Mouse (Mus musculus): ENCODE results near the gene Fbxw9. TPM values are rescaled to one million over a fixed set of nuclear protein-coding genes. Genes with fewer than 3 reads are reported as not detected.
A peak's percentile ranks its signal among the peaks of the same experiment; 100 is the strongest.

Gene Fbxw9
- polyA plus RNA-seq, 1 experiment from 2014 or later = 21.0 TPM

DNA sequence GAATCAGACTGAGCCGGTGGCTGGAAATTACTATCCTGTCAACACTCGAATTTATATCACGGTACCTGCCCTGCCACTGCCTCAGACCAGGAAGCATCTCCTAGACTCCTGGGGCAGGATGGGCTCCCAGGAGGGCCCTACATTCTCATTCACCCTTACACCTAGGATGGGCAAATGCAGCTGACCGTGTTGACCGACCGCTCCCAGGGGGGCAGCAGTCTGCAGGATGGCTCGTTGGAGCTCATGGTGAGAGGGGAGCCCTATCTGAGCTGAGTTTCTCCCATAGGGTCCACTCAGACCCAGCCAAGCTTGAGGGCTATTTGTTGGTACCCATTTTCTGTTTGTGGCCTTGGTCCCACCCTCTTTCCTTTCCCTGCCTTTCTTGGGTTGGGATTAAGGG, 35.7 kb downstream of the Fbxw9 start:
- WGBS = 92% methylated on average over 7 of the region's 7 CpGs
- Histone ChIP-seq H3K36me3 (ENCODE audit: control insufficient read depth, insufficient read depth, low read length) (peaks cover 15% of the 10 kb centered on the region), H3K4me1 (ENCODE audit: control insufficient read depth, insufficient read depth, low read length) (no peaks in the 10 kb centered on the region), H3K27me3 (ENCODE audit: control insufficient read depth, insufficient read depth, low read length) (no peaks in the 10 kb centered on the region), H3K4me3 (ENCODE audit: low read depth, low read length) (no peak overlapping the region), H3K27ac (replicated peaks; ENCODE audit: low read depth, low read length) (no peak overlapping the region), H3K4me2 (ENCODE audit: low read depth, severe bottlenecking) (no peak overlapping the region), H3K9me3 (ENCODE audit: control insufficient read depth, low read length) (no peaks in the 10 kb centered on the region), H3K9ac (ENCODE audit: low read length) (no peak overlapping the region)
- ATAC-seq (ENCODE audit: insufficient number of reproducible peaks, low FRiP score, low TSS enrichment, low read depth) (no peak), DNase-seq (ENCODE audit: low spot score) (no peak)

DNA sequence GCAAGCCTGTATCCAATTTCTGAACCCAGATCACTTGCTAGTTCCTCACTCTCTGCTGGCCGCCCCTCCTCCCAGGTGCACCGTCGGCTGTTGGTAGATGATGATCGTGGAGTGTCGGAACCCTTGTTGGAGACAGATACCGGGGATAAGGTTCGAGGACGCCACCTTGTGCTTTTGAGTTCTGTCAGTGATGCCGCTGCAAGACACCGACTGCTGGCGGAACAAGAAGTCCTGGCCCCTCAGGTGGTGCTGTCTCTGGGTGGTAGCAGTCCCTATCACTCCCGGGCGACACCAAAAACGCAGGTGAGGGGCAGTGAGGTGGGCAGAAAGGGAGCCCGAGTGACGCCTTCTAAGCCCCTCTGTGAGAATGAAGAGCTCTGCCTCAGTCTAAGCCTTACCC, 36.3 kb downstream of the Fbxw9 start:
- Histone ChIP-seq H3K4me1 (ENCODE audit: control insufficient read depth, insufficient read depth, low read length) (no peaks in the 10 kb centered on the region), H3K4me2 (ENCODE audit: low read depth, severe bottlenecking) (no peak overlapping the region), H3K9ac (ENCODE audit: low read length) (no peak overlapping the region), H3K9me3 (ENCODE audit: control insufficient read depth, low read length) (no peaks in the 10 kb centered on the region), H3K36me3 (ENCODE audit: control insufficient read depth, insufficient read depth, low read length) (peaks cover 14% of the 10 kb centered on the region), H3K4me3 (ENCODE audit: low read depth, low read length) (no peak overlapping the region), H3K27me3 (ENCODE audit: control insufficient read depth, insufficient read depth, low read length) (no peaks in the 10 kb centered on the region), H3K27ac (replicated peaks; ENCODE audit: low read depth, low read length) (no peak overlapping the region)
- 90% methylated on average over 16 of the region's 16 CpGs for WGBS
- no peak for ATAC-seq (ENCODE audit: insufficient number of reproducible peaks, low FRiP score, low TSS enrichment, low read depth)
- no peak for DNase-seq (ENCODE audit: low spot score)

DNA sequence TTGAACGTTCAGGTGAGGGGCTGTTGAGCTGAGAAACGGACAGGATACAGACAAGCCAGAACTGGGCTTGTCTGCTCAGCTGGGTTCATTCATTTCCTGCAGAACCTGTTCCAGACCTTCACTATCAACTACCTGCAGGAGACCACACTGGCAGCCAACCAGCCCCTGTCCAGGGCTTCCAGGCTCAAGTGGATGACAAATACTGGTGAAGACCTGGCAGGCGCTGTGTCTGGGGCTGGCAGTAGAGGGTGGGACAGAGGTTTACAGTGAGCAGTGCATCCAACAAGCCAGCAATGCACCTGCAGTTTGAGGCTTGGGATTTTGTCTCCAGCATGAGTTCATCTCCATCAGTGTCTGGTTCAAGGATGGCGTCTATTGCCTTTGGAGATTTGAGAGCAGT, 37.0 kb downstream of the Fbxw9 start:
- ATAC-seq (ENCODE audit: insufficient number of reproducible peaks, low FRiP score, low TSS enrichment, low read depth) (no peak), DNase-seq (ENCODE audit: low spot score) (no peak)
- Histone ChIP-seq H3K4me3 (ENCODE audit: low read depth, low read length) (no peak overlapping the region), H3K36me3 (ENCODE audit: control insufficient read depth, insufficient read depth, low read length) (peaks cover 12% of the 10 kb centered on the region), H3K9ac (ENCODE audit: low read length) (no peak overlapping the region), H3K9me3 (ENCODE audit: control insufficient read depth, low read length) (no peaks in the 10 kb centered on the region), H3K4me2 (ENCODE audit: low read depth, severe bottlenecking) (no peak overlapping the region), H3K27ac (replicated peaks; ENCODE audit: low read depth, low read length) (no peak overlapping the region), H3K4me1 (ENCODE audit: control insufficient read depth, insufficient read depth, low read length) (no peaks in the 10 kb centered on the region), H3K27me3 (ENCODE audit: control insufficient read depth, insufficient read depth, low read length) (no peaks in the 10 kb centered on the region)
- WGBS = 93% methylated on average over 4 of the region's 4 CpGs

DNA sequence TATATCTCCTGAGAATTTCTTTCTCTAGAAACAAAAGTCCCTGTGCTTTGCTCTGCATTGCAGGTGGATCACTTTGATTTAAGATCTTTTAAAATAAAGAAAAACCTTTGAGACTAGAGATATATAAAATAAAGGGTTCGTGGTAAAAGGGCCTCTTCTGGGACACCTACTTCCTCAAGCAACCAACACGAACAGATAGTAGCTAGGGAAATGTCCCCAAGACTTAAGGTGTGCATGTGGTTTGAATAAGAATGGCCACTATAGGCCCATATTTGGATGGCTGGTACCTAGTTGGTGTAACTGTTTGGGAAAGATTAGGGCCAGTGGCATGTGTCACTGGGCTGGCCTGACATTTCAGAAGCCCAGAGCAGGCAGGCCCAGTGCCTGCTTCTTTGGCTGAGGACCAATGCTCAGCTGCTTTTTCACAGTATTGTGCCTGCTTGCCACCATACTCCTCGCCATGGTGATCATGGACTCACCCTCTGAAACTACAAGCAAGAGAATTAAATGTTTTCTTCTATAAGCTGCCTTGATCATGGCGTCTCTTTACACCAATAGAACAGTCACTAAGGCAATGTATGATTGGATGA, 40.3 kb downstream of the Fbxw9 start:
- no peaks in the 10 kb centered on the region for H3K27me3 ChIP-seq (ENCODE audit: control insufficient read depth, insufficient read depth, low read length)
- H3K9ac ChIP-seq (ENCODE audit: low read length) = no peak overlapping the region
- H3K27ac ChIP-seq (replicated peaks; ENCODE audit: low read depth, low read length) = no peak overlapping the region
- H3K36me3 ChIP-seq (ENCODE audit: control insufficient read depth, insufficient read depth, low read length) = peaks cover 10% of the 10 kb centered on the region
- WGBS = 87% methylated on average over 4 of the region's 4 CpGs
- no peak overlapping the region for H3K4me2 ChIP-seq (ENCODE audit: low read depth, severe bottlenecking)
- no peak for ATAC-seq (ENCODE audit: insufficient number of reproducible peaks, low FRiP score, low TSS enrichment, low read depth)
- no peaks in the 10 kb centered on the region for H3K4me1 ChIP-seq (ENCODE audit: control insufficient read depth, insufficient read depth, low read length)
- H3K4me3 ChIP-seq (ENCODE audit: low read depth, low read length) = no peak overlapping the region
- H3K9me3 ChIP-seq (ENCODE audit: control insufficient read depth, low read length) = no peaks in the 10 kb centered on the region
- DNase-seq (ENCODE audit: low spot score) = no peak

DNA sequence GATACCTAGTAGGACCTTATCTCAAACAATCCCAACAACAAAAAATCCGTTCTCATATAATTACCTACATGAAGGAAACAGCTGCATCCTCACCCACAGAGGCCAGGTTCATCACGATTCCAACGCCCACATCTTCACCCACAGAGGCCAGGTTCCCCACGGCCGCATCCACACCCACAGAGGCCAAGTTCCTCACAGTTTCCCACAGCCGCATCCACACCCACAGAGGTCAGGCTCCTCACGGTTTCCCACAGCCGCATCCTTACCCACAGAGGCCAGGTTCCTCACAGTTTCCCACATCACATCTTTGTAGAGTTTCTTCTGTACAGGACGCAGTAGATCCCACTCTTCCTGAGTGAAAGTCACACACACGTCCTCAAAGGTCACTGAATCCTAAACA, 53.4 kb downstream of the Fbxw9 start:
- ATAC-seq (ENCODE audit: insufficient number of reproducible peaks, low FRiP score, low TSS enrichment, low read depth) (no peak), DNase-seq (ENCODE audit: low spot score) (no peak)
- Histone ChIP-seq H3K4me2 (ENCODE audit: low read depth, severe bottlenecking) (no peak overlapping the region), H3K4me3 (ENCODE audit: low read depth, low read length) (no peak overlapping the region), H3K9me3 (ENCODE audit: control insufficient read depth, low read length) (no peaks in the 10 kb centered on the region), H3K27me3 (ENCODE audit: control insufficient read depth, insufficient read depth, low read length) (no peaks in the 10 kb centered on the region), H3K27ac (replicated peaks; ENCODE audit: low read depth, low read length) (no peak overlapping the region), H3K9ac (ENCODE audit: low read length) (no peak overlapping the region), H3K36me3 (ENCODE audit: control insufficient read depth, insufficient read depth, low read length) (peaks cover 4% of the 10 kb centered on the region), H3K4me1 (ENCODE audit: control insufficient read depth, insufficient read depth, low read length) (no peaks in the 10 kb centered on the region)
- 94% methylated on average over 10 of the region's 10 CpGs for WGBS

DNA sequence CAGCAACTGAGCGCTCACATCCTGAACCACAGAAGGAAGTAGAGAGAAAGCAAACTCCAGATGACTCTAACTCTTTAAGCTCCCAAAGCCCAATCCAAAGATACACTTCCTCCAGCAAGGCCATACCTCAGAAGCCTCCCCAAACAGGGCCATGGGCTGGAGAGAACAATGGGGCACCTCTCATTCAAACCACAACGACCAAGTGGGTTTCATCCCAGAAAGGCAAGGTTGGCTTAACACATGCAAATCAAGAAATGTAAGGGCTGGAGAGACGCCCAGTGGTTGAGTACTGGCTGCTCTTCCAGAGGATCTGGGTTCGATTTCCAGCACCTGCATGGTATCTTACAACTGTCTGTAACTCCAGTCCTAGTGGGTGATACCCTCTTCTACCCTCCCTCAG, 55.6 kb downstream of the Fbxw9 start:
- no peak for ATAC-seq (ENCODE audit: insufficient number of reproducible peaks, low FRiP score, low TSS enrichment, low read depth)
- no peak for DNase-seq (ENCODE audit: low spot score)
- H3K36me3 ChIP-seq (ENCODE audit: control insufficient read depth, insufficient read depth, low read length) = peaks cover 2% of the 10 kb centered on the region
- no peak overlapping the region for H3K27ac ChIP-seq (replicated peaks; ENCODE audit: low read depth, low read length)
- H3K4me2 ChIP-seq (ENCODE audit: low read depth, severe bottlenecking) = no peak overlapping the region
- H3K4me1 ChIP-seq (ENCODE audit: control insufficient read depth, insufficient read depth, low read length) = no peaks in the 10 kb centered on the region
- no peak overlapping the region for H3K9ac ChIP-seq (ENCODE audit: low read length)
- H3K4me3 ChIP-seq (ENCODE audit: low read depth, low read length) = no peak overlapping the region
- WGBS = 81% methylated on average over 4 of the region's 4 CpGs
- H3K27me3 ChIP-seq (ENCODE audit: control insufficient read depth, insufficient read depth, low read length) = no peaks in the 10 kb centered on the region
- no peaks in the 10 kb centered on the region for H3K9me3 ChIP-seq (ENCODE audit: control insufficient read depth, low read length)

Small RNAs within 50 kb of the gene (microRNA-seq; reads per million reads assigned to microRNA genes)
- gene Gm23388 (4.9 reads per million, percentile 10 among the genes with 10 or more reads in this experiment), gene Mir7070 (1.2 reads per million)

Other genes starting within 250 kb of the Fbxw9 start
- gene Dand5, start 237.2 kb upstream of the Fbxw9 start, polyA plus RNA-seq (2014; fragmentation: Nextera tagmentation; extraction: Ambion mirVana) = 3.6 and 3.9 TPM in 2 replicates
- gene Gadd45gip1, start 228.5 kb upstream of the Fbxw9 start, polyA plus RNA-seq (2014; fragmentation: Nextera tagmentation; extraction: Ambion mirVana) = 45.0 and 46.7 TPM in 2 replicates
- gene Rad23a, start 219.4 kb upstream of the Fbxw9 start, polyA plus RNA-seq (2014; fragmentation: Nextera tagmentation; extraction: Ambion mirVana) = 93.1 and 93.4 TPM in 2 replicates
- 854 and 918 TPM in 2 replicates for gene Calr, start 213.1 kb upstream of the Fbxw9 start, polyA plus RNA-seq (2014; fragmentation: Nextera tagmentation; extraction: Ambion mirVana)
- 99.9 and 105 TPM in 2 replicates for gene Farsa, start 203.1 kb upstream of the Fbxw9 start, polyA plus RNA-seq (2014; fragmentation: Nextera tagmentation; extraction: Ambion mirVana)
- gene Syce2, start 187.9 kb upstream of the Fbxw9 start, polyA plus RNA-seq (2014; fragmentation: Nextera tagmentation; extraction: Ambion mirVana) = 86.5 and 89.0 TPM in 2 replicates
- gene Gcdh, start 166.1 kb upstream of the Fbxw9 start, polyA plus RNA-seq (2014; fragmentation: Nextera tagmentation; extraction: Ambion mirVana) = 42.1 and 43.3 TPM in 2 replicates
- 9.1 and 11.0 TPM in 2 replicates for gene Klf1, start 158.1 kb upstream of the Fbxw9 start, polyA plus RNA-seq (2014; fragmentation: Nextera tagmentation; extraction: Ambion mirVana)
- gene Dnase2a, start 151.5 kb upstream of the Fbxw9 start, polyA plus RNA-seq (2014; fragmentation: Nextera tagmentation; extraction: Ambion mirVana) = 8.2 and 8.6 TPM in 2 replicates
- 0.17 and 0.71 TPM in 2 replicates for gene Mast1, start 122.7 kb upstream of the Fbxw9 start, polyA plus RNA-seq (2014; fragmentation: Nextera tagmentation; extraction: Ambion mirVana)
- gene Rtbdn, start 113.1 kb upstream of the Fbxw9 start, polyA plus RNA-seq (2014; fragmentation: Nextera tagmentation; extraction: Ambion mirVana) = 0.16 TPM in 1 of 2 replicates, not detected in the other
- not detected in 2 replicates for gene Gm49661, start 90.6 kb upstream of the Fbxw9 start, polyA plus RNA-seq (2014; fragmentation: Nextera tagmentation; extraction: Ambion mirVana)
- gene Prdx2, start 90.5 kb upstream of the Fbxw9 start, polyA plus RNA-seq (2014; fragmentation: Nextera tagmentation; extraction: Ambion mirVana) = 1,235 and 1,326 TPM in 2 replicates
- 127 and 133 TPM in 2 replicates for gene Rnaseh2a, start 90.3 kb upstream of the Fbxw9 start, polyA plus RNA-seq (2014; fragmentation: Nextera tagmentation; extraction: Ambion mirVana)
- gene Junb, start 81.3 kb upstream of the Fbxw9 start, polyA plus RNA-seq (2014; fragmentation: Nextera tagmentation; extraction: Ambion mirVana) = 7.2 and 7.7 TPM in 2 replicates
- gene Hook2, start 69.5 kb upstream of the Fbxw9 start, polyA plus RNA-seq (2014; fragmentation: Nextera tagmentation; extraction: Ambion mirVana) = 14.5 and 15.2 TPM in 2 replicates
- gene Best2, start 45.5 kb upstream of the Fbxw9 start, polyA plus RNA-seq (2014; fragmentation: Nextera tagmentation; extraction: Ambion mirVana) = not detected in 2 replicates
- gene Asna1, start 34.8 kb upstream of the Fbxw9 start, polyA plus RNA-seq (2014; fragmentation: Nextera tagmentation; extraction: Ambion mirVana) = 119 and 131 TPM in 2 replicates
- gene Trir, start 33.2 kb upstream of the Fbxw9 start, polyA plus RNA-seq (2014; fragmentation: Nextera tagmentation; extraction: Ambion mirVana) = 194 and 197 TPM in 2 replicates
- 12.7 and 16.3 TPM in 2 replicates for gene Tnpo2, start 23.1 kb upstream of the Fbxw9 start, polyA plus RNA-seq (2014; fragmentation: Nextera tagmentation; extraction: Ambion mirVana)
- 0.75 TPM in 1 of 2 replicates, not detected in the other for gene Gm5741, start 7.9 kb downstream of the Fbxw9 start, polyA plus RNA-seq (2014; fragmentation: Nextera tagmentation; extraction: Ambion mirVana)
- gene Dhps, start 11.7 kb downstream of the Fbxw9 start, polyA plus RNA-seq (2014; fragmentation: Nextera tagmentation; extraction: Ambion mirVana) = 69.4 and 73.8 TPM in 2 replicates
- 112 and 115 TPM in 2 replicates for gene Wdr83os, start 20.7 kb downstream of the Fbxw9 start, polyA plus RNA-seq (2014; fragmentation: Nextera tagmentation; extraction: Ambion mirVana)
- gene Wdr83, start 21.3 kb downstream of the Fbxw9 start, polyA plus RNA-seq (2014; fragmentation: Nextera tagmentation; extraction: Ambion mirVana) = 54.9 and 57.7 TPM in 2 replicates
- 22.1 and 23.4 TPM in 2 replicates for gene Man2b1, start 23.2 kb downstream of the Fbxw9 start, polyA plus RNA-seq (2014; fragmentation: Nextera tagmentation; extraction: Ambion mirVana)
- gene Zfp791, start 63.0 kb downstream of the Fbxw9 start, polyA plus RNA-seq (2014; fragmentation: Nextera tagmentation; extraction: Ambion mirVana) = 2.1 and 2.3 TPM in 2 replicates
- not detected in 2 replicates for gene Cks1brt, start 91.9 kb downstream of the Fbxw9 start, polyA plus RNA-seq (2014; fragmentation: Nextera tagmentation; extraction: Ambion mirVana)
- gene Olfr371, start 165.9 kb downstream of the Fbxw9 start, polyA plus RNA-seq (2014; fragmentation: Nextera tagmentation; extraction: Ambion mirVana) = not detected in 2 replicates
- gene Orc6, start 239.6 kb downstream of the Fbxw9 start, polyA plus RNA-seq (2014; fragmentation: Nextera tagmentation; extraction: Ambion mirVana) = 158 and 159 TPM in 2 replicates
- 137 and 150 TPM in 2 replicates for gene Vps35, start 239.7 kb downstream of the Fbxw9 start, polyA plus RNA-seq (2014; fragmentation: Nextera tagmentation; extraction: Ambion mirVana)

Measured in limb, embryonic 11.5 days (tissue).